Mouse (Mus musculus): ENCODE data around the gene Trpm1.

GRCm38 (mm10) chr7:64296286-64297010 is 142.8 kb downstream of the Trpm1 start:
- TF ChIP-seq CTCF (IDR thresholded peaks at IDR 0.05; ENCODE audit: low read depth) (no peak), EP300 (optimal IDR thresholded peaks at IDR 0.05) (no peak)

All from stomach, postnatal 0 days (tissue).